Mouse (Mus musculus): ENCODE data around the gene Pip5k1b. TPM values are rescaled to one million over a fixed set of nuclear protein-coding genes. Genes with fewer than 3 reads are reported as not detected.

The Pip5k1b gene
- polyA plus RNA-seq, 1 experiment from 2014 or later, result 4.4 TPM

- Histone ChIP-seq H3K9me3 (ENCODE audit: low read length) (no peaks in the 10 kb centered on the region), H3K27me3 (ENCODE audit: insufficient read depth, low read length) (no peaks in the 10 kb centered on the region), H3K4me1 (ENCODE audit: insufficient read depth) (0 out of 2 replicates have a peak, but pooled peaks cover 5% of the 10 kb centered on the region), H3K4me3 (ENCODE audit: low read depth, low read length) (no peak overlapping the region), H3K4me2 (ENCODE audit: low read depth, low read length) (no peak overlapping the region), H3K27ac (ENCODE audit: low read depth) (no peak overlapping the region), H3K9ac (replicated peaks) (no peak overlapping the region), H3K36me3 (replicated peaks; ENCODE audit: insufficient read depth, low read length) (no peaks in the 10 kb centered on the region)
- 76% methylated on average over 3 of the region's 3 CpGs for WGBS (ENCODE audit: insufficient replicate concordance)
- TF ChIP-seq CTCF (IDR thresholded peaks at IDR 0.05; ENCODE audit: low read depth), result no peak
- TF ChIP-seq EP300 (IDR thresholded peaks at IDR 0.05; ENCODE audit: low read depth), result no peak
- ATAC-seq (no peak), DNase-seq (no peak)
Observed at GRCm38 (mm10) chr19:24491824-24492223, 63.8 kb downstream of the Pip5k1b start.

GRCm38 (mm10) chr19:24490275-24490674 is 65.4 kb downstream of the Pip5k1b start:
- no peak overlapping the region for H3K4me3 ChIP-seq (ENCODE audit: low read depth, low read length)

GRCm38 (mm10) chr19:24486433-24487296 is 69.0 kb downstream of the Pip5k1b start:
- no peaks in the 10 kb centered on the region for H3K9me3 ChIP-seq (ENCODE audit: low read length)
- H3K9ac ChIP-seq (replicated peaks), result no peak overlapping the region
- WGBS (ENCODE audit: insufficient replicate concordance), result 81% methylated on average over 8 of the region's 8 CpGs
- H3K27me3 ChIP-seq (ENCODE audit: insufficient read depth, low read length), result no peaks in the 10 kb centered on the region
- H3K4me2 ChIP-seq (ENCODE audit: low read depth, low read length), result no peak overlapping the region
- no peak overlapping the region for H3K27ac ChIP-seq (ENCODE audit: low read depth)
- no peak for TF ChIP-seq EP300 (IDR thresholded peaks at IDR 0.05; ENCODE audit: low read depth)
- no peak for TF ChIP-seq CTCF (IDR thresholded peaks at IDR 0.05; ENCODE audit: low read depth)
- no peak overlapping the region for H3K4me3 ChIP-seq (ENCODE audit: low read depth, low read length)
- ATAC-seq (no peak), DNase-seq (no peak)
- H3K36me3 ChIP-seq (replicated peaks; ENCODE audit: insufficient read depth, low read length), result no peaks in the 10 kb centered on the region
- H3K4me1 ChIP-seq (ENCODE audit: insufficient read depth), result 0 out of 2 replicates have a peak, but pooled peaks cover 3% of the 10 kb centered on the region

More at GRCm38 (mm10) chr19:24490275-24490674, 65.4 kb downstream of the Pip5k1b start:
- WGBS (ENCODE audit: insufficient replicate concordance), result 32% methylated on average over 5 of the region's 5 CpGs
- Histone ChIP-seq H3K27me3 (ENCODE audit: insufficient read depth, low read length) (no peaks in the 10 kb centered on the region), H3K4me2 (ENCODE audit: low read depth, low read length) (no peak overlapping the region), H3K36me3 (replicated peaks; ENCODE audit: insufficient read depth, low read length) (no peaks in the 10 kb centered on the region), H3K27ac (ENCODE audit: low read depth) (no peak overlapping the region), H3K9me3 (ENCODE audit: low read length) (no peaks in the 10 kb centered on the region), H3K9ac (replicated peaks) (no peak overlapping the region), H3K4me1 (ENCODE audit: insufficient read depth) (0 out of 2 replicates have a peak, but pooled peaks cover 5% of the 10 kb centered on the region)
- DNase-seq, result no peak
- ATAC-seq, result no peak
- TF ChIP-seq CTCF (IDR thresholded peaks at IDR 0.05; ENCODE audit: low read depth) (no peak), EP300 (IDR thresholded peaks at IDR 0.05; ENCODE audit: low read depth) (no peak)

GRCm38 (mm10) chr19:24484612-24485194 is 71.0 kb downstream of the Pip5k1b start:
- H3K36me3 ChIP-seq (replicated peaks; ENCODE audit: insufficient read depth, low read length), result no peaks in the 10 kb centered on the region
- H3K4me2 ChIP-seq (ENCODE audit: low read depth, low read length), result no peak overlapping the region
- H3K9me3 ChIP-seq (ENCODE audit: low read length), result no peaks in the 10 kb centered on the region
- no peaks in the 10 kb centered on the region for H3K27me3 ChIP-seq (ENCODE audit: insufficient read depth, low read length)
- no peak overlapping the region for H3K4me3 ChIP-seq (ENCODE audit: low read depth, low read length)
- H3K27ac ChIP-seq (ENCODE audit: low read depth), result no peak overlapping the region
- no peak overlapping the region for H3K9ac ChIP-seq (replicated peaks)
- DNase-seq (no peak), ATAC-seq (no peak)
- TF ChIP-seq EP300 (IDR thresholded peaks at IDR 0.05; ENCODE audit: low read depth), result no peak
- no peak for TF ChIP-seq CTCF (IDR thresholded peaks at IDR 0.05; ENCODE audit: low read depth)
- H3K4me1 ChIP-seq (ENCODE audit: insufficient read depth), result no peaks in the 10 kb centered on the region
- 67% methylated on average over 4 of the region's 4 CpGs for WGBS (ENCODE audit: insufficient replicate concordance)

GRCm38 (mm10) chr19:24480916-24481315 is 74.8 kb downstream of the Pip5k1b start:
- no peak for DNase-seq
- H3K9me3 ChIP-seq (ENCODE audit: low read length), result no peaks in the 10 kb centered on the region
- no peak overlapping the region for H3K27ac ChIP-seq (ENCODE audit: low read depth)
- ATAC-seq, result no peak
- H3K9ac ChIP-seq (replicated peaks), result no peak overlapping the region
- H3K4me1 ChIP-seq (ENCODE audit: insufficient read depth), result peaks cover 8% of the 10 kb centered on the region
- no peak for TF ChIP-seq EP300 (IDR thresholded peaks at IDR 0.05; ENCODE audit: low read depth)
- no peaks in the 10 kb centered on the region for H3K36me3 ChIP-seq (replicated peaks; ENCODE audit: insufficient read depth, low read length)
- no peak overlapping the region for H3K4me3 ChIP-seq (ENCODE audit: low read depth, low read length)
- H3K27me3 ChIP-seq (ENCODE audit: insufficient read depth, low read length), result no peaks in the 10 kb centered on the region
- no peak overlapping the region for H3K4me2 ChIP-seq (ENCODE audit: low read depth, low read length)
- 59% methylated on average over 2 of the region's 2 CpGs for WGBS (ENCODE audit: insufficient replicate concordance)
